In genomic region chr5:102055946-102056345, GRCm38 (mm10) we compare ENCODE assay signal across 12 mouse cellular contexts. TPM values are rescaled to one million over a fixed set of nuclear protein-coding genes. Genes with fewer than 3 reads are reported as not detected.
A peak's percentile ranks its signal among the peaks of the same experiment; 100 is the strongest.
DNase-seq lines count a peak whose midpoint lies in the region; ATAC-seq and TF ChIP-seq lines count a peak whose summit lies in the region.
"Had no signal": no experiment of that assay in that cellular context is flagged by ENCODE, and none has a peak within 500 bp of the region (broad histone marks: within the 10 kb centered on the region; RNA-seq: fewer than 3 reads in every experiment).

No protein-coding gene starts in this region.

- 52% methylated on average over 7 of the region's 7 CpGs for WGBS in midbrain, embryonic 14.5 days
- 62% methylated on average over 7 of the region's 7 CpGs for WGBS in midbrain, embryonic 10.5 days
- 38% methylated on average over 7 of the region's 7 CpGs for WGBS in olfactory bulb, adult 2 months
- WGBS in forebrain, embryonic 11.5 days = 65% methylated on average over 7 of the region's 7 CpGs

- no peaks in the 10 kb centered on the region for H3K9me3 ChIP-seq in midbrain, embryonic 14.5 days (ENCODE audit: control insufficient read depth, low read length)
- H3K9me3 ChIP-seq in midbrain, embryonic 10.5 days (replicated peaks) = no peaks in the 10 kb centered on the region
- H3K9me3 ChIP-seq in forebrain, embryonic 11.5 days (ENCODE audit: control insufficient read depth, low read length) = no peaks in the 10 kb centered on the region
- H3K9me3 ChIP-seq: midbrain, embryonic 12.5 days had no signal

- no peaks in the 10 kb centered on the region for H3K36me3 ChIP-seq in midbrain, embryonic 14.5 days (ENCODE audit: control insufficient read depth, insufficient read depth, low read length)
- peaks cover 54% of the 10 kb centered on the region for H3K36me3 ChIP-seq in midbrain, embryonic 10.5 days
- no peaks in the 10 kb centered on the region for H3K36me3 ChIP-seq in forebrain, embryonic 11.5 days (ENCODE audit: control insufficient read depth, insufficient read depth, low read length)

- H3K4me3 ChIP-seq in midbrain, embryonic 14.5 days (replicated peaks; ENCODE audit: low read depth, low read length) = no peak overlapping the region
- H3K4me3 ChIP-seq in midbrain, embryonic 10.5 days = no peak overlapping the region
- H3K4me3 ChIP-seq in olfactory bulb, adult 2 months (ENCODE audit: insufficient read depth, low read depth, low read length) = no peak overlapping the region
- no peak overlapping the region for H3K4me3 ChIP-seq in forebrain, embryonic 11.5 days (ENCODE audit: low read depth, low read length)
- H3K4me3 ChIP-seq: midbrain, embryonic 12.5 days had no signal

- no peak for ATAC-seq in midbrain, embryonic 14.5 days (ENCODE audit: low FRiP score, low TSS enrichment)
- ATAC-seq in forebrain, embryonic 11.5 days (replicated peaks; ENCODE audit: low FRiP score) = no peak

- H3K4me1 ChIP-seq in midbrain, embryonic 14.5 days (ENCODE audit: control insufficient read depth, insufficient read depth, low read length) = peaks cover 23% of the 10 kb centered on the region; the same call in 1 of the 2 replicates
- peaks cover 18% of the 10 kb centered on the region for H3K4me1 ChIP-seq in midbrain, embryonic 10.5 days
- H3K4me1 ChIP-seq in olfactory bulb, adult 2 months (ENCODE audit: control insufficient read depth, insufficient read depth, low read length) = peaks cover 26% of the 10 kb centered on the region
- peaks cover 3% of the 10 kb centered on the region; the same call in 1 of the 2 replicates for H3K4me1 ChIP-seq in forebrain, embryonic 11.5 days (replicated peaks; ENCODE audit: control insufficient read depth, insufficient read depth, low read length)

- 0 out of 2 replicates have a peak overlapping the region, but pooled peaks have one; percentile 13 for H3K27ac ChIP-seq in midbrain, embryonic 14.5 days (replicated peaks; ENCODE audit: low read depth, low read length)
- no peak overlapping the region for H3K27ac ChIP-seq in midbrain, embryonic 10.5 days (replicated peaks)
- peak overlapping the region; percentile 62; the same call in 1 of the 2 replicates for H3K27ac ChIP-seq in olfactory bulb, adult 2 months (ENCODE audit: insufficient read depth, low read depth, low read length)
- no peak overlapping the region for H3K27ac ChIP-seq in forebrain, embryonic 11.5 days (ENCODE audit: low read depth, low read length)
- H3K27ac ChIP-seq: midbrain, embryonic 12.5 days had no signal

- H3K27me3 ChIP-seq in midbrain, embryonic 14.5 days (ENCODE audit: control insufficient read depth, insufficient read depth, low read length) = no peaks in the 10 kb centered on the region
- no peaks in the 10 kb centered on the region for H3K27me3 ChIP-seq in midbrain, embryonic 10.5 days (ENCODE audit: low read depth, poor library complexity, severe bottlenecking)
- no peaks in the 10 kb centered on the region for H3K27me3 ChIP-seq in forebrain, embryonic 11.5 days (ENCODE audit: control insufficient read depth, insufficient read depth, low read length)
- H3K27me3 ChIP-seq: midbrain, embryonic 12.5 days had no signal

- intact Hi-C loops in heart, postnatal 25 days (cut with DNase I) = no loop called here

- TF ChIP-seq POLR2A in olfactory bulb, adult 2 months (IDR thresholded peaks at IDR 0.05; ENCODE audit: insufficient read depth, low read depth, low read length) = no peak

- peak; percentile 92 for DNase-seq in heart, adult 11 months
- DNase-seq in heart, postnatal 25 days (ENCODE audit: low spot score) = no peak
- DNase-seq in midbrain, embryonic 14.5 days = no peak
- DNase-seq in midbrain, embryonic 10.5 days (ENCODE audit: low spot score) = no peak
- peak; percentile 50 for DNase-seq in cerebellum, adult 8-10 months
- DNase-seq in forebrain, embryonic 11.5 days (ENCODE audit: low spot score) = no peak
- no peak for DNase-seq in layer of hippocampus, adult 9-10 months (ENCODE audit: low spot score)
- DNase-seq: embryo, embryonic 11 days; heart, postnatal 14 days; kidney, postnatal 10 days had no signal

- no peak overlapping the region for H3K4me2 ChIP-seq in midbrain, embryonic 14.5 days (ENCODE audit: low read length)
- no peak overlapping the region for H3K4me2 ChIP-seq in forebrain, embryonic 11.5 days (ENCODE audit: low read depth, low read length, severe bottlenecking)
- H3K4me2 ChIP-seq: midbrain, embryonic 12.5 days had no signal

- no peak for TF ChIP-seq CTCF in olfactory bulb, adult 2 months (IDR thresholded peaks at IDR 0.05; ENCODE audit: insufficient read depth, low read depth, low read length)

- H3K9ac ChIP-seq in midbrain, embryonic 14.5 days (replicated peaks; ENCODE audit: low read length) = no peak overlapping the region
- H3K9ac ChIP-seq in forebrain, embryonic 11.5 days (ENCODE audit: low read length) = no peak overlapping the region
- H3K9ac ChIP-seq: midbrain, embryonic 12.5 days had no signal

RNA-seq across cellular contexts. Expression of gene Wdfy3, which starts 13.8 kb away (rescaled TPM):
- total RNA-seq in heart, postnatal 25 days (2021) = 10 to 100 TPM; 28.7 to 33.1 TPM
- polyA plus RNA-seq in midbrain, embryonic 14.5 days (2014; fragmentation: Nextera tagmentation; extraction: Ambion mirVana) = 34.5 and 41.5 TPM in 2 replicates
- polyA plus RNA-seq in midbrain, embryonic 10.5 days (2016; fragmentation: Nextera tagmentation; extraction: Ambion mirVana) = 18.2 and 22.7 TPM in 2 replicates
- 63.9 TPM in 1 of 2 replicates, not detected in the other for polyA plus RNA-seq in olfactory bulb, adult 2 months (2012; ENCODE audit: insufficient read depth, insufficient read length, low replicate concordance, missing spikeins)
- 29.2 and 29.6 TPM in 2 replicates for polyA plus RNA-seq in forebrain, embryonic 11.5 days (2014; fragmentation: Nextera tagmentation; extraction: Ambion mirVana)

Comparison
In these comparisons a context has a peak if more than half of its experiments do, and no peak if none do; other contexts are left out.
1. DNase-seq: peak in heart, adult 11 months (single experiment) and cerebellum, adult 8-10 months (single experiment); none in heart, postnatal 25 days (single experiment), midbrain, embryonic 14.5 days (single experiment), midbrain, embryonic 10.5 days (single experiment), forebrain, embryonic 11.5 days (single experiment) and layer of hippocampus, adult 9-10 months (single experiment).
2. H3K27ac ChIP-seq: peak in midbrain, embryonic 14.5 days (single experiment) and olfactory bulb, adult 2 months (single experiment); none in midbrain, embryonic 10.5 days (single experiment) and forebrain, embryonic 11.5 days (single experiment).